Mouse (Mus musculus) myocyte (in vitro differentiated cells): ENCODE data around the gene Hoxd11.

Experiments
- CEBPB ChIP-seq: IDR thresholded peaks from 2 replicates; pipeline ENCODE4 v1.6.1; 2011; ENCODE audit warnings: mild to moderate bottlenecking, moderate library complexity; ENCODE audit not compliant: poor library complexity, insufficient read depth, severe bottlenecking
- E2F4 ChIP-seq: IDR thresholded peaks from one replicate; pipeline ENCODE4 v1.6.1; 2011; ENCODE audit warnings: mild to moderate bottlenecking, control low read depth, moderate library complexity; ENCODE audit not compliant: insufficient read depth
- MAX ChIP-seq: IDR thresholded peaks from one replicate; pipeline ENCODE4 v1.6.1; 2011; ENCODE audit warnings: low read depth, mild to moderate bottlenecking, control low read depth
- MYOD1 ChIP-seq, 3 experiments: IDR thresholded peaks; one replicate each; pipeline ENCODE4 v1.6.1; 2011; ENCODE audit warnings: control low read depth in 2 of 3, low read depth in 2 of 3, mild to moderate bottlenecking in 2 of 3, moderate library complexity in 1 of 3; ENCODE audit not compliant: insufficient read length in 2 of 3, control insufficient read depth in 1 of 3
- POLR2A ChIP-seq: IDR thresholded peaks from one replicate; pipeline ENCODE4 v1.6.1; 2011; ENCODE audit warnings: low read depth, mild to moderate bottlenecking, control low read depth, moderate library complexity; ENCODE audit not compliant: insufficient read length
- POLR2AphosphoS2 ChIP-seq: IDR thresholded peaks from one replicate; pipeline ENCODE4 v1.6.1; 2011; ENCODE audit warnings: low read depth, control low read depth; ENCODE audit not compliant: insufficient read length
- TCF12 ChIP-seq: IDR thresholded peaks from one replicate; pipeline ENCODE4 v1.6.1; 2011; ENCODE audit warnings: mild to moderate bottlenecking, control low read depth; ENCODE audit not compliant: poor library complexity, insufficient read depth, severe bottlenecking
- TCF3 ChIP-seq: IDR thresholded peaks from one replicate; pipeline ENCODE4 v1.6.1; 2011; ENCODE audit warnings: low read depth, control low read depth; ENCODE audit not compliant: insufficient read length
- USF1 ChIP-seq: IDR thresholded peaks from one replicate; pipeline ENCODE4 v1.6.1; 2011; ENCODE audit warnings: low read depth, mild to moderate bottlenecking, control low read depth, moderate library complexity

DNA sequence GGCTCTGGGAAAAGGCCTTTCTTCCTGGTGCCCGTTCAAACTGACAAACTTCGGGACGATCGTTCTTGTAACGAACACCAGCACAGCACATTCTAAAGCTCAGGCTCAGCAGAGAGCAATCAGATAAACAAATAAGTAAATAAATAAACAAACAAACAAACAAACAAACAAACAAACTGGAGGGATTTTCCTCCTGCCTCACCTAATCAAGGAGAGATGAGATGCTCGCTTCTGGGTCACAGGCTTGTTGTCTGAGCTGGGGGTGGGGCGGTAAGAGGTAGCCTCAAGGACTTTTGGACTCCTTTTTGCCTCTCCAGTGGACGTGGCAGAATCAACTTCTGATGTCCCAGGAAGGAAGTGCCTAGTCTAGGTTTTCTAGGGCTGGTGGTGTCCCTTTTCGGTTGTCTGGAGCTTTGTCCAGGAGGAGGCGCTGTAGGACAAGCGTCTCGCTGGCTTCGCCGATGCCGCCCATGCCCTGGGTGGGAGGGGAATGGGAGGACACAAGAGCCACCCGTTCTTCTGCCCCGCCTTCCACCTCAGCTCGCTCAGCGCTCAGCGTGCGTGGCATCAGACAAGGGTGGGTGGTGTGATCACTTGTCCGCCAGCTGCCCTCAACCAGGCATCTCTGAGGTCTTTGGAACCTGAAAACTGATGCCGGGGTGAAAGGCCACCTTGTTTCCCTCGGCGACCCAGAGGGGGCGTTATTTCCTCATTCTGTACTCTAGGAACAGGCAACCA is 36.3 kb downstream of the Hoxd11 start:
- TF ChIP-seq CEBPB (no peak), POLR2A (no peak), TCF3 (no peak), MAX (no peak), TCF12 (no peak), POLR2AphosphoS2 (no peak), USF1 (no peak), MYOD1 (IDR thresholded peaks at IDR 0.05; ENCODE audit: control insufficient read depth in 1 of 3, insufficient read length in 2 of 3, low read depth in 2 of 3) (no peak), E2F4 (no peak)
